Mouse (Mus musculus): ENCODE results near the gene Slc39a9. TPM values are rescaled to one million over a fixed set of nuclear protein-coding genes. Genes with fewer than 3 reads are reported as not detected.

The Slc39a9 gene
- polyA plus RNA-seq, 1 experiment: 16.4 TPM

GRCm38 (mm10) chr12:80609928-80610327, 33.8 kb upstream of the Slc39a9 start:
- no peak for TF ChIP-seq CTCF (IDR thresholded peaks at IDR 0.05; ENCODE audit: low read depth, low read length)
- no peak for TF ChIP-seq EP300 (IDR thresholded peaks at IDR 0.05; ENCODE audit: insufficient read depth, low read depth, low read length)
- no peak for TF ChIP-seq POLR2A (IDR thresholded peaks at IDR 0.05; ENCODE audit: insufficient read depth, low read length)

GRCm38 (mm10) chr12:80612113-80612791, 31.4 kb upstream of the Slc39a9 start:
- Histone ChIP-seq H3K27ac (ENCODE audit: insufficient read depth, low read length) (no peak overlapping the region), H3K4me3 (ENCODE audit: low read depth, low read length) (no peak overlapping the region), H3K36me3 (ENCODE audit: control insufficient read depth, insufficient read depth, low read length, poor library complexity, severe bottlenecking) (no peaks in the 10 kb centered on the region), H3K9ac (ENCODE audit: low read depth, poor library complexity, severe bottlenecking) (no peak overlapping the region), H3K4me1 (ENCODE audit: control insufficient read depth, insufficient read depth, low read length) (peaks cover 3% of the 10 kb centered on the region), H3K9me3 (replicated peaks; ENCODE audit: control insufficient read depth, insufficient read depth, low read length, poor library complexity, severe bottlenecking) (no peaks in the 10 kb centered on the region; the same call in 1 of the 2 replicates), H3K27me3 (ENCODE audit: control insufficient read depth, insufficient read depth, low read length, poor library complexity, severe bottlenecking) (no peaks in the 10 kb centered on the region)
- TF ChIP-seq CTCF (IDR thresholded peaks at IDR 0.05; ENCODE audit: low read depth, low read length) (no peak), POLR2A (IDR thresholded peaks at IDR 0.05; ENCODE audit: insufficient read depth, low read length) (no peak), EP300 (IDR thresholded peaks at IDR 0.05; ENCODE audit: insufficient read depth, low read depth, low read length) (no peak)

More at GRCm38 (mm10) chr12:80609928-80610327, 33.8 kb upstream of the Slc39a9 start:
- Histone ChIP-seq H3K36me3 (ENCODE audit: control insufficient read depth, insufficient read depth, low read length, poor library complexity, severe bottlenecking) (no peaks in the 10 kb centered on the region), H3K4me3 (ENCODE audit: low read depth, low read length) (no peak overlapping the region), H3K9me3 (replicated peaks; ENCODE audit: control insufficient read depth, insufficient read depth, low read length, poor library complexity, severe bottlenecking) (no peaks in the 10 kb centered on the region; the same call in 1 of the 2 replicates), H3K4me1 (ENCODE audit: control insufficient read depth, insufficient read depth, low read length) (no peaks in the 10 kb centered on the region), H3K9ac (ENCODE audit: low read depth, poor library complexity, severe bottlenecking) (no peak overlapping the region), H3K27me3 (ENCODE audit: control insufficient read depth, insufficient read depth, low read length, poor library complexity, severe bottlenecking) (no peaks in the 10 kb centered on the region), H3K27ac (ENCODE audit: insufficient read depth, low read length) (no peak overlapping the region)

GRCm38 (mm10) chr12:80615371-80616257, 28.1 kb upstream of the Slc39a9 start:
- H3K36me3 ChIP-seq (ENCODE audit: control insufficient read depth, insufficient read depth, low read length, poor library complexity, severe bottlenecking): no peaks in the 10 kb centered on the region
- no peaks in the 10 kb centered on the region for H3K27me3 ChIP-seq (ENCODE audit: control insufficient read depth, insufficient read depth, low read length, poor library complexity, severe bottlenecking)
- peaks cover 3% of the 10 kb centered on the region for H3K4me1 ChIP-seq (ENCODE audit: control insufficient read depth, insufficient read depth, low read length)
- H3K9me3 ChIP-seq (replicated peaks; ENCODE audit: control insufficient read depth, insufficient read depth, low read length, poor library complexity, severe bottlenecking): no peaks in the 10 kb centered on the region
- TF ChIP-seq CTCF (IDR thresholded peaks at IDR 0.05; ENCODE audit: low read depth, low read length) (no peak), POLR2A (IDR thresholded peaks at IDR 0.05; ENCODE audit: insufficient read depth, low read length) (no peak), EP300 (IDR thresholded peaks at IDR 0.05; ENCODE audit: insufficient read depth, low read depth, low read length) (no peak)
- no peak overlapping the region for H3K4me3 ChIP-seq (ENCODE audit: low read depth, low read length)
- peak overlapping the region; percentile 50 for H3K27ac ChIP-seq (ENCODE audit: insufficient read depth, low read length)
- no peak overlapping the region for H3K9ac ChIP-seq (ENCODE audit: low read depth, poor library complexity, severe bottlenecking)

GRCm38 (mm10) chr12:80620501-80620900, 23.2 kb upstream of the Slc39a9 start:
- H3K36me3 ChIP-seq (ENCODE audit: control insufficient read depth, insufficient read depth, low read length, poor library complexity, severe bottlenecking): no peaks in the 10 kb centered on the region
- no peaks in the 10 kb centered on the region for H3K9me3 ChIP-seq (replicated peaks; ENCODE audit: control insufficient read depth, insufficient read depth, low read length, poor library complexity, severe bottlenecking)
- no peak overlapping the region for H3K4me3 ChIP-seq (ENCODE audit: low read depth, low read length)
- H3K4me1 ChIP-seq (ENCODE audit: control insufficient read depth, insufficient read depth, low read length): peaks cover 3% of the 10 kb centered on the region
- no peaks in the 10 kb centered on the region for H3K27me3 ChIP-seq (ENCODE audit: control insufficient read depth, insufficient read depth, low read length, poor library complexity, severe bottlenecking)
- no peak overlapping the region for H3K27ac ChIP-seq (ENCODE audit: insufficient read depth, low read length)
- no peak overlapping the region for H3K9ac ChIP-seq (ENCODE audit: low read depth, poor library complexity, severe bottlenecking)
- no peak for TF ChIP-seq EP300 (IDR thresholded peaks at IDR 0.05; ENCODE audit: insufficient read depth, low read depth, low read length)
- TF ChIP-seq POLR2A (IDR thresholded peaks at IDR 0.05; ENCODE audit: insufficient read depth, low read length): no peak
- no peak for TF ChIP-seq CTCF (IDR thresholded peaks at IDR 0.05; ENCODE audit: low read depth, low read length)

GRCm38 (mm10) chr12:80631790-80632189, 11.9 kb upstream of the Slc39a9 start:
- peaks cover 5% of the 10 kb centered on the region for H3K4me1 ChIP-seq (ENCODE audit: control insufficient read depth, insufficient read depth, low read length)
- no peak overlapping the region for H3K9ac ChIP-seq (ENCODE audit: low read depth, poor library complexity, severe bottlenecking)
- H3K27me3 ChIP-seq (ENCODE audit: control insufficient read depth, insufficient read depth, low read length, poor library complexity, severe bottlenecking): no peaks in the 10 kb centered on the region
- no peak overlapping the region for H3K4me3 ChIP-seq (ENCODE audit: low read depth, low read length)
- no peak overlapping the region for H3K27ac ChIP-seq (ENCODE audit: insufficient read depth, low read length)
- TF ChIP-seq POLR2A (IDR thresholded peaks at IDR 0.05; ENCODE audit: insufficient read depth, low read length): no peak
- TF ChIP-seq EP300 (IDR thresholded peaks at IDR 0.05; ENCODE audit: insufficient read depth, low read depth, low read length): no peak
- TF ChIP-seq CTCF (IDR thresholded peaks at IDR 0.05; ENCODE audit: low read depth, low read length): no peak
- peaks cover 47% of the 10 kb centered on the region for H3K36me3 ChIP-seq (ENCODE audit: control insufficient read depth, insufficient read depth, low read length, poor library complexity, severe bottlenecking)
- H3K9me3 ChIP-seq (replicated peaks; ENCODE audit: control insufficient read depth, insufficient read depth, low read length, poor library complexity, severe bottlenecking): no peaks in the 10 kb centered on the region
